Mouse (Mus musculus) heart, postnatal 0 days (tissue): ENCODE measurements around the gene Mrps26. TPM values are rescaled to one million over a fixed set of nuclear protein-coding genes. Genes with fewer than 3 reads are reported as not detected.
A peak's percentile ranks its signal among the peaks of the same experiment; 100 is the strongest.

Experiments
- ATAC-seq: fragments of 200-750 bp; cut with Nextera tagmentation; 2 replicates; pipeline ENCODE4 v1.8.0; 2017; ENCODE audit warnings: low read depth, moderate number of reproducible peaks, moderate library complexity; ENCODE audit not compliant: insufficient read depth
- DNase-seq: peaks from one replicate; pipeline ENCODE4 v3.0.0-alpha.2; 2016; ENCODE audit warnings: low spot score
- H3K27ac ChIP-seq: fragments of 300-500 bp; sonication (generic); 2 replicates; pipeline ENCODE4 v1.5.1; 2014; ENCODE audit warnings: low read depth, mild to moderate bottlenecking
- H3K27me3 ChIP-seq: fragments of 300-500 bp; sonication (generic); 2 replicates; pipeline ENCODE4 v1.6.1; 2014; ENCODE audit warnings: low read length, mixed read lengths; ENCODE audit not compliant: control insufficient read depth, insufficient read depth
- H3K36me3 ChIP-seq: fragments of 300-500 bp; sonication (generic); replicated peaks from 2 replicates; pipeline ENCODE4 v1.6.1; 2014; ENCODE audit warnings: low read length, mixed read lengths; ENCODE audit not compliant: control insufficient read depth, insufficient read depth
- H3K4me1 ChIP-seq: fragments of 300-500 bp; sonication (generic); 2 replicates; pipeline ENCODE4 v1.6.1; 2014; ENCODE audit warnings: antibody characterized with exemption; ENCODE audit not compliant: control insufficient read depth, insufficient read depth
- H3K4me2 ChIP-seq: fragments of 300-500 bp; sonication (generic); 2 replicates; pipeline ENCODE4 v1.6.1; 2014; ENCODE audit warnings: low read depth, mild to moderate bottlenecking, low read length, moderate library complexity
- H3K4me3 ChIP-seq: fragments of 300-500 bp; sonication (generic); 2 replicates; pipeline ENCODE4 v1.5.1; 2014; ENCODE audit warnings: low read depth, low read length
- H3K9ac ChIP-seq: fragments of 300-500 bp; sonication (generic); replicated peaks from 2 replicates; pipeline ENCODE4 v1.6.1; 2014; ENCODE audit warnings: low read depth, low read length, mixed read lengths
- H3K9me3 ChIP-seq: fragments of 300-500 bp; sonication (generic); replicated peaks from 2 replicates; pipeline ENCODE4 v1.6.1; 2016; ENCODE audit warnings: low read length; ENCODE audit not compliant: control insufficient read depth
- CTCF ChIP-seq: IDR thresholded peaks from 2 replicates; pipeline ENCODE4 v1.5.1; 2016; ENCODE audit warnings: antibody characterized with exemption, control low read depth, low read depth
- EP300 ChIP-seq: IDR thresholded peaks from 2 replicates; pipeline ENCODE4 v1.6.1; 2016; ENCODE audit warnings: antibody characterized with exemption, low read depth
- WGBS: fragments of 180-500 bp; shearing (Covaris S2); extraction: QIAGEN DNeasy Blood & Tissue Kit; methylation state at CpG from one replicate; pipeline ENCODE4 v1.1.7; 2014; 5-methylcytosine and 5-hydroxymethylcytosine counted together
- microRNA-seq: library from miRNA; unstranded; fragments of <30 nt; microRNA quantifications from one replicate; pipeline ENCODE4, GENCODE M21; 2016
- polyA plus RNA-seq: library from polyadenylated mRNA; unstranded; fragments of >200 nt; fragmentation: Nextera tagmentation; extraction: Ambion mirVana; gene quantifications from 2 replicates; pipeline ENCODE4 v1.2.1, GENCODE M21; 2015
- total RNA-seq: library from RNA; depleted of rRNA; stranded (reverse); fragments of >200 nt; gene quantifications from 2 replicates; pipeline ENCODE4 v1.2.3, GENCODE M21; 2014; ENCODE audit warnings: low replicate concordance; rRNA removed

The Mrps26 gene
- total and polyA plus RNA-seq, 2 experiments from 2014 or later = 74.0 to 86.9 TPM

GRCm38 (mm10) chr2:130613091-130613490, 49.5 kb downstream of the Mrps26 start:
- Histone ChIP-seq H3K27ac (no peak overlapping the region), H3K9me3 (no peaks in the 10 kb centered on the region), H3K36me3 (peaks cover 37% of the 10 kb centered on the region), H3K4me1 (no peaks in the 10 kb centered on the region), H3K4me2 (no peak overlapping the region), H3K27me3 (no peaks in the 10 kb centered on the region), H3K9ac (no peak overlapping the region), H3K4me3 (no peak overlapping the region)
- 74% methylated on average over 3 of the region's 3 CpGs for whole genome bisulfite sequencing
- TF ChIP-seq EP300 = no peak
- peak; percentile 28; the same call in 1 of the 2 replicates for TF ChIP-seq CTCF
- ATAC-seq (no peak), DNase-seq (no peak)

Small RNAs within 50 kb of the gene (microRNA-seq; reads per million reads assigned to microRNA genes)
- not detected for gene Gm23876

Other genes starting within 250 kb of the Mrps26 start
- 6.9 and 7.8 TPM in 2 replicates for gene Cpxm1, start 166.2 kb upstream of the Mrps26 start, total RNA-seq
- gene Cpxm1, start 166.2 kb upstream of the Mrps26 start, polyA plus RNA-seq = 9.5 and 11.5 TPM in 2 replicates
- gene Gm28372, start 158.5 kb upstream of the Mrps26 start, total RNA-seq = not detected in 2 replicates
- gene Gm28372, start 158.5 kb upstream of the Mrps26 start, polyA plus RNA-seq = not detected in 2 replicates
- not detected in 2 replicates for gene 1700020A23Rik, start 158.5 kb upstream of the Mrps26 start, total RNA-seq
- not detected in 2 replicates for gene 1700020A23Rik, start 158.5 kb upstream of the Mrps26 start, polyA plus RNA-seq
- not detected in 2 replicates for gene Tmem239, start 157.3 kb upstream of the Mrps26 start, total RNA-seq
- not detected in 2 replicates for gene Tmem239, start 157.3 kb upstream of the Mrps26 start, polyA plus RNA-seq
- gene Vps16, start 139.4 kb upstream of the Mrps26 start, total RNA-seq = 37.9 and 46.0 TPM in 2 replicates
- gene Vps16, start 139.4 kb upstream of the Mrps26 start, polyA plus RNA-seq = 29.4 and 30.2 TPM in 2 replicates
- 6.4 and 11.5 TPM in 2 replicates for gene Pced1a, start 139.0 kb upstream of the Mrps26 start, total RNA-seq
- gene Pced1a, start 139.0 kb upstream of the Mrps26 start, polyA plus RNA-seq = 2.7 and 3.4 TPM in 2 replicates
- 21.7 and 39.5 TPM in 2 replicates for gene Ptpra, start 113.5 kb upstream of the Mrps26 start, total RNA-seq
- 44.2 and 44.5 TPM in 2 replicates for gene Ptpra, start 113.5 kb upstream of the Mrps26 start, polyA plus RNA-seq
- not detected in 2 replicates for gene Oxt, start 12.4 kb downstream of the Mrps26 start, total RNA-seq
- not detected in 2 replicates for gene Oxt, start 12.4 kb downstream of the Mrps26 start, polyA plus RNA-seq
- gene Avp, start 18.8 kb downstream of the Mrps26 start, total RNA-seq = not detected in 2 replicates
- 0.22 and 0.51 TPM in 2 replicates for gene Avp, start 18.8 kb downstream of the Mrps26 start, polyA plus RNA-seq
- 8.2 and 9.8 TPM in 2 replicates for gene Fastkd5, start 66.3 kb downstream of the Mrps26 start, total RNA-seq
- 9.8 TPM in 2 replicates for gene Fastkd5, start 66.3 kb downstream of the Mrps26 start, polyA plus RNA-seq
- gene Ubox5, start 66.3 kb downstream of the Mrps26 start, total RNA-seq = 1.0 and 2.1 TPM in 2 replicates
- gene Ubox5, start 66.3 kb downstream of the Mrps26 start, polyA plus RNA-seq = 4.4 and 4.5 TPM in 2 replicates
- 5.3 TPM in 2 replicates for gene Lzts3, start 79.1 kb downstream of the Mrps26 start, total RNA-seq
- gene Lzts3, start 79.1 kb downstream of the Mrps26 start, polyA plus RNA-seq = 0.77 and 0.81 TPM in 2 replicates
- gene Ddrgk1, start 100.9 kb downstream of the Mrps26 start, total RNA-seq = 16.0 and 29.4 TPM in 2 replicates
- 61.9 and 63.7 TPM in 2 replicates for gene Ddrgk1, start 100.9 kb downstream of the Mrps26 start, polyA plus RNA-seq
- gene Itpa, start 103.9 kb downstream of the Mrps26 start, total RNA-seq = 72.8 and 100 TPM in 2 replicates
- gene Itpa, start 103.9 kb downstream of the Mrps26 start, polyA plus RNA-seq = 67.3 TPM in 2 replicates
- 0.99 and 1.1 TPM in 2 replicates for gene Slc4a11, start 133.8 kb downstream of the Mrps26 start, total RNA-seq
- 0.03 and 0.07 TPM in 2 replicates for gene Slc4a11, start 133.8 kb downstream of the Mrps26 start, polyA plus RNA-seq